Mouse (Mus musculus) T-helper 2 cell (primary cell): ENCODE results near the gene Fbrsl1.

Experiments used
- in situ Hi-C: fragments of 300-600 bp; cut with MboI, MseI; formaldehyde crosslinking; loops from one replicate; pipeline ENCODE4 v1.15.1; 2025; ENCODE audit warnings: high pct_unique_total_duplicates

The Fbrsl1 gene

GRCm38 (mm10) chr5:110448436-110449134 is at the start of gene Fbrsl1:
Gene Fbrsl1, minus strand, starts transcription at chr5:110448503.
- in situ Hi-C loops = no loop called here

- in situ Hi-C loops = no loop called here
Measured at GRCm38 (mm10) chr5:110498071-110498470, 49.8 kb upstream of the Fbrsl1 start.

GRCm38 (mm10) chr5:110497556-110497955 is 49.3 kb upstream of the Fbrsl1 start:
- in situ Hi-C loops = no loop called here

GRCm38 (mm10) chr5:110495051-110495450 is 46.7 kb upstream of the Fbrsl1 start:
- in situ Hi-C loops = no loop called here

GRCm38 (mm10) chr5:110494396-110494795 is 46.1 kb upstream of the Fbrsl1 start:
- in situ Hi-C loops = no loop called here

- in situ Hi-C loops = no loop called here
Measured at GRCm38 (mm10) chr5:110493785-110494184, 45.5 kb upstream of the Fbrsl1 start.

- in situ Hi-C loops = no loop called here
Measured at GRCm38 (mm10) chr5:110489639-110490038, 41.3 kb upstream of the Fbrsl1 start.

- in situ Hi-C loops = no loop called here
Measured at GRCm38 (mm10) chr5:110487943-110488342, 39.6 kb upstream of the Fbrsl1 start.

GRCm38 (mm10) chr5:110486674-110487334 is 38.5 kb upstream of the Fbrsl1 start:
- in situ Hi-C loops = no loop called here

- in situ Hi-C loops = no loop called here
Measured at GRCm38 (mm10) chr5:110484711-110485110, 36.4 kb upstream of the Fbrsl1 start.

- in situ Hi-C loops = loop anchor here (5.0 kb wide), 1 partner anchor 93 kb away; no protein-coding TSS in a partner anchor
Measured at GRCm38 (mm10) chr5:110479228-110479627, 30.9 kb upstream of the Fbrsl1 start.

GRCm38 (mm10) chr5:110474156-110474555 is 25.9 kb upstream of the Fbrsl1 start:
- in situ Hi-C loops = no loop called here

- in situ Hi-C loops = no loop called here
Measured at GRCm38 (mm10) chr5:110472834-110473233, 24.5 kb upstream of the Fbrsl1 start.

- in situ Hi-C loops = no loop called here
Measured at GRCm38 (mm10) chr5:110471981-110472476, 23.7 kb upstream of the Fbrsl1 start.

GRCm38 (mm10) chr5:110471285-110471684 is 23.0 kb upstream of the Fbrsl1 start:
- in situ Hi-C loops = no loop called here

- in situ Hi-C loops = no loop called here
Measured at GRCm38 (mm10) chr5:110469227-110469925, 21.1 kb upstream of the Fbrsl1 start.

GRCm38 (mm10) chr5:110468296-110468695 is 20.0 kb upstream of the Fbrsl1 start:
- in situ Hi-C loops = no loop called here

- in situ Hi-C loops = no loop called here
Measured at GRCm38 (mm10) chr5:110467725-110468124, 19.4 kb upstream of the Fbrsl1 start.

GRCm38 (mm10) chr5:110466531-110467424 is 18.5 kb upstream of the Fbrsl1 start:
- in situ Hi-C loops = no loop called here

- in situ Hi-C loops = no loop called here
Measured at GRCm38 (mm10) chr5:110462646-110463045, 14.3 kb upstream of the Fbrsl1 start.

- in situ Hi-C loops = no loop called here
Measured at GRCm38 (mm10) chr5:110458936-110459335, 10.6 kb upstream of the Fbrsl1 start.
